Mouse (Mus musculus) common myeloid progenitor, adult 5-6 weeks (primary cell): ENCODE measurements around the gene Sppl2b. TPM values are rescaled to one million over a fixed set of nuclear protein-coding genes. Genes with fewer than 3 reads are reported as not detected.

Source experiments
- ATAC-seq: replicated peaks from 2 replicates; pipeline ENCODE4 v1.8.0; 2016; ENCODE audit warnings: low read depth, mild to moderate bottlenecking, moderate TSS enrichment, inconsistent platforms; ENCODE audit not compliant: poor library complexity, severe bottlenecking
- total RNA-seq: library from RNA; stranded (forward); fragments of 200-1000, 187-1606 nt; gene quantifications from 2 replicates; pipeline ENCODE4 v1.2.3, GENCODE M21; 2017

Gene Sppl2b
- total RNA-seq, 1 experiment from 2014 or later: 29.8 TPM

- ATAC-seq: no peak
Measured at GRCm38 (mm10) chr10:80913364-80914011, 58.4 kb downstream of the Sppl2b start.

- no peak for ATAC-seq
Measured at GRCm38 (mm10) chr10:80914253-80914656, 59.2 kb downstream of the Sppl2b start.

- ATAC-seq: no peak
Measured at GRCm38 (mm10) chr10:80915260-80915659, 60.2 kb downstream of the Sppl2b start.

- no peak for ATAC-seq
Measured at GRCm38 (mm10) chr10:80915736-80916135, 60.7 kb downstream of the Sppl2b start.

GRCm38 (mm10) chr10:80917336-80917778 lies 62.3 kb downstream of the Sppl2b start:
- ATAC-seq: 0 out of 2 replicates have a peak, but pooled peaks have one; percentile 4

GRCm38 (mm10) chr10:80917779-80918434 lies 62.8 kb downstream of the Sppl2b start, which contains the start of gene Lmnb2:
TSS of gene Lmnb2 (minus strand) at chr10:80918245.
- ATAC-seq: peak; percentile 30

Other genes starting within 250 kb of the Sppl2b start
- gene Gm49322, start 249.3 kb upstream of the Sppl2b start, total RNA-seq: 0.24 and 0.27 TPM in 2 replicates
- 132 and 167 TPM in 2 replicates for gene Csnk1g2, start 232.4 kb upstream of the Sppl2b start, total RNA-seq
- gene Btbd2, start 198.2 kb upstream of the Sppl2b start, total RNA-seq: 19.2 and 27.1 TPM in 2 replicates
- 37.5 and 55.6 TPM in 2 replicates for gene Mknk2, start 177.2 kb upstream of the Sppl2b start, total RNA-seq
- 42.9 and 49.3 TPM in 2 replicates for gene Mob3a, start 153.3 kb upstream of the Sppl2b start, total RNA-seq
- gene Izumo4, start 153.1 kb upstream of the Sppl2b start, total RNA-seq: 6.4 and 10.4 TPM in 2 replicates
- gene Ap3d1, start 113.0 kb upstream of the Sppl2b start, total RNA-seq: 33.6 and 39.4 TPM in 2 replicates
- 7.6 and 19.5 TPM in 2 replicates for gene Dot1l, start 100.1 kb upstream of the Sppl2b start, total RNA-seq
- 26.6 and 46.7 TPM in 2 replicates for gene Sf3a2, start 57.1 kb upstream of the Sppl2b start, total RNA-seq
- 36.7 and 43.0 TPM in 2 replicates for gene Plekhj1, start 56.6 kb upstream of the Sppl2b start, total RNA-seq
- 0.58 TPM in 1 of 2 replicates, not detected in the other for gene Amh, start 50.0 kb upstream of the Sppl2b start, total RNA-seq
- not detected in 2 replicates for gene Jsrp1, start 41.8 kb upstream of the Sppl2b start, total RNA-seq
- gene Oaz1, start 28.6 kb upstream of the Sppl2b start, total RNA-seq: 288 TPM in 2 replicates
- 0.05 TPM in 1 of 2 replicates, not detected in the other for gene Lingo3, start 11.2 kb upstream of the Sppl2b start, total RNA-seq
- gene Lsm7, start 66 bp upstream of the Sppl2b start, total RNA-seq: 398 and 403 TPM in 2 replicates
- not detected in 2 replicates for gene Tmprss9, start 16.6 kb downstream of the Sppl2b start, total RNA-seq
- gene Timm13, start 45.7 kb downstream of the Sppl2b start, total RNA-seq: 40.2 and 52.3 TPM in 2 replicates
- 44.0 and 46.6 TPM in 2 replicates for gene Lmnb2, start 63.0 kb downstream of the Sppl2b start, total RNA-seq
- gene Gadd45b, start 74.8 kb downstream of the Sppl2b start, total RNA-seq: 6.9 and 7.5 TPM in 2 replicates
- gene Gng7, start 159.7 kb downstream of the Sppl2b start, total RNA-seq: 0.18 and 2.2 TPM in 2 replicates
- gene Diras1, start 170.4 kb downstream of the Sppl2b start, total RNA-seq: not detected in 2 replicates
- 4.1 and 5.5 TPM in 2 replicates for gene Slc39a3, start 182.2 kb downstream of the Sppl2b start, total RNA-seq
- 41.4 and 43.1 TPM in 2 replicates for gene Sgta, start 204.9 kb downstream of the Sppl2b start, total RNA-seq
- 18.6 and 25.9 TPM in 2 replicates for gene Thop1, start 214.8 kb downstream of the Sppl2b start, total RNA-seq
- gene Creb3l3, start 243.6 kb downstream of the Sppl2b start, total RNA-seq: 0.18 and 0.58 TPM in 2 replicates